Mouse (Mus musculus) lung, embryonic 14.5 days (tissue): ENCODE results near the gene Hba-a2. TPM values are rescaled to one million over a fixed set of nuclear protein-coding genes. Genes with fewer than 3 reads are reported as not detected.
"Not testable (repeated sequence)": the region's sequence is repeated elsewhere in the genome, so short reads cannot be mapped to it uniquely, and the experiment has no call there.

Experiments used
- ATAC-seq: fragments of 200-750 bp; cut with Nextera tagmentation; 2 replicates; pipeline ENCODE4 v1.8.0; 2017; ENCODE audit warnings: mild to moderate bottlenecking, moderate TSS enrichment, moderate library complexity; ENCODE audit not compliant: insufficient read depth
- DNase-seq: peaks from one replicate; pipeline ENCODE4 v3.0.0-alpha.2; 2015
- H3K27ac ChIP-seq: fragments of 300-500 bp; sonication (generic); 2 replicates; pipeline ENCODE4 v1.5.1; 2014; ENCODE audit warnings: low read depth, mild to moderate bottlenecking, moderate library complexity
- H3K27me3 ChIP-seq: fragments of 300-500 bp; sonication (generic); 2 replicates; pipeline ENCODE4 v1.6.1; 2014; ENCODE audit warnings: low read length, control low read depth; ENCODE audit not compliant: insufficient read depth
- H3K36me3 ChIP-seq: fragments of 300-500 bp; sonication (generic); 2 replicates; pipeline ENCODE4 v1.6.1; 2014; ENCODE audit warnings: control low read depth; ENCODE audit not compliant: insufficient read depth
- H3K4me1 ChIP-seq: fragments of 300-500 bp; sonication (generic); 2 replicates; pipeline ENCODE4 v1.6.1; 2014; ENCODE audit warnings: antibody characterized with exemption, control low read depth; ENCODE audit not compliant: insufficient read depth
- H3K4me2 ChIP-seq: fragments of 300-500 bp; sonication (generic); 2 replicates; pipeline ENCODE4 v1.6.1; 2014; ENCODE audit warnings: mild to moderate bottlenecking
- H3K4me3 ChIP-seq: fragments of 300-500 bp; sonication (generic); 2 replicates; pipeline ENCODE4 v1.5.1; 2014; ENCODE audit warnings: low read depth, low read length
- H3K9ac ChIP-seq: fragments of 300-500 bp; sonication (generic); 2 replicates; pipeline ENCODE4 v1.6.1; 2014
- H3K9me3 ChIP-seq: fragments of 300-500 bp; sonication (generic); 2 replicates; pipeline ENCODE4 v1.6.1; 2016; ENCODE audit warnings: low read depth, low read length, control low read depth
- CTCF ChIP-seq: IDR thresholded peaks from 2 replicates; pipeline ENCODE4 v1.5.1; 2016; ENCODE audit warnings: antibody characterized with exemption, low read depth
- WGBS: fragments of 180-500 bp; shearing (Covaris S2); extraction: QIAGEN DNeasy Blood & Tissue Kit; methylation state at CpG from one replicate; pipeline ENCODE4 v1.1.7; 2014; 5-methylcytosine and 5-hydroxymethylcytosine counted together
- polyA plus RNA-seq: library from polyadenylated mRNA; unstranded; fragments of >200 nt; fragmentation: Nextera tagmentation; extraction: Ambion mirVana; gene quantifications from 2 replicates; pipeline ENCODE4 v1.2.1, GENCODE M21; 2014

Gene Hba-a2
- polyA plus RNA-seq, 1 experiment from 2014 or later = 11,972 TPM

GRCm38 (mm10) chr11:32297866-32298531, 1.7 kb downstream of the Hba-a2 start:
- Histone ChIP-seq H3K9ac (no peak overlapping the region), H3K27me3 (0 out of 2 replicates have a peak, but pooled peaks cover 6% of the 10 kb centered on the region), H3K27ac (no peak overlapping the region), H3K4me2 (no peak overlapping the region), H3K36me3 (no peaks in the 10 kb centered on the region), H3K4me1 (no peaks in the 10 kb centered on the region), H3K9me3 (no peaks in the 10 kb centered on the region), H3K4me3 (no peak overlapping the region)
- TF ChIP-seq CTCF = no peak
- ATAC-seq (no peak), DNase-seq (no peak)
- WGBS = 84% methylated on average over 1 of the region's 1 CpGs

GRCm38 (mm10) chr11:32298532-32298918, 2.2 kb downstream of the Hba-a2 start:
- no peaks in the 10 kb centered on the region for H3K4me1 ChIP-seq
- no peak overlapping the region for H3K27ac ChIP-seq
- no peaks in the 10 kb centered on the region for H3K9me3 ChIP-seq
- H3K27me3 ChIP-seq = 0 out of 2 replicates have a peak, but pooled peaks cover 6% of the 10 kb centered on the region
- H3K9ac ChIP-seq = no peak overlapping the region
- H3K4me3 ChIP-seq = no peak overlapping the region
- WGBS = 87% methylated on average over 2 of the region's 2 CpGs
- no peak overlapping the region for H3K4me2 ChIP-seq
- ATAC-seq = no peak
- H3K36me3 ChIP-seq = no peaks in the 10 kb centered on the region
- TF ChIP-seq CTCF = no peak
- no peak for DNase-seq

GRCm38 (mm10) chr11:32299865-32300264, 3.6 kb downstream of the Hba-a2 start, which contains the start of gene Hbq1a:
Gene Hbq1a (plus strand): TSS chr11:32300069.
- not testable (repeated sequence) for H3K4me1 ChIP-seq, H3K9me3 ChIP-seq, H3K27me3 ChIP-seq, H3K4me3 ChIP-seq, H3K36me3 ChIP-seq, H3K27ac ChIP-seq, H3K9ac ChIP-seq
- peak within 1 kb of the TSS; percentile 49 for H3K4me2 ChIP-seq
- ATAC-seq (peak; percentile 37; the same call in 1 of the 2 replicates), DNase-seq (peak; percentile 74)
- peak; percentile 87 for TF ChIP-seq CTCF
- 5% methylated on average over 16 of the region's 16 CpGs for WGBS

- no peak overlapping the region for H3K9ac ChIP-seq
- WGBS = 47% methylated on average over 14 of the region's 17 CpGs
Observed at GRCm38 (mm10) chr11:32300279-32301267, 4.3 kb downstream of the Hba-a2 start.

GRCm38 (mm10) chr11:32301506-32301905, 5.2 kb downstream of the Hba-a2 start:
- ATAC-seq (no peak), DNase-seq (no peak)
- H3K36me3 ChIP-seq = no peaks in the 10 kb centered on the region
- H3K9me3 ChIP-seq = no peaks in the 10 kb centered on the region
- H3K9ac ChIP-seq = no peak overlapping the region
- no peak overlapping the region for H3K4me3 ChIP-seq
- no peak overlapping the region for H3K27ac ChIP-seq
- no peaks in the 10 kb centered on the region for H3K4me1 ChIP-seq
- 0 out of 2 replicates have a peak, but pooled peaks cover 6% of the 10 kb centered on the region for H3K27me3 ChIP-seq
- no peak for TF ChIP-seq CTCF
- 73% methylated on average over 1 of the region's 1 CpGs for WGBS
- H3K4me2 ChIP-seq = no peak overlapping the region

More at GRCm38 (mm10) chr11:32300279-32301267, 4.3 kb downstream of the Hba-a2 start:
- DNase-seq (no peak), ATAC-seq (peak; percentile 18; the same call in 1 of the 2 replicates)
- H3K27ac ChIP-seq = no peak overlapping the region
- H3K4me2 ChIP-seq = peak overlapping the region; percentile 49
- no peak overlapping the region for H3K4me3 ChIP-seq
- no peaks in the 10 kb centered on the region for H3K4me1 ChIP-seq
- 0 out of 2 replicates have a peak, but pooled peaks cover 6% of the 10 kb centered on the region for H3K27me3 ChIP-seq
- no peaks in the 10 kb centered on the region for H3K9me3 ChIP-seq
- TF ChIP-seq CTCF = no peak
- no peaks in the 10 kb centered on the region for H3K36me3 ChIP-seq

- H3K9me3 ChIP-seq = no peaks in the 10 kb centered on the region
- WGBS = 42% methylated on average over 2 of the region's 2 CpGs
- no peaks in the 10 kb centered on the region; the same call in 1 of the 2 replicates for H3K4me1 ChIP-seq
- ATAC-seq (no peak), DNase-seq (no peak)
- H3K9ac ChIP-seq = no peak overlapping the region
- H3K36me3 ChIP-seq = no peaks in the 10 kb centered on the region
- TF ChIP-seq CTCF = no peak
- no peak overlapping the region for H3K4me3 ChIP-seq
- no peak overlapping the region for H3K4me2 ChIP-seq
- H3K27ac ChIP-seq = no peak overlapping the region
- 0 out of 2 replicates have a peak, but pooled peaks cover 6% of the 10 kb centered on the region for H3K27me3 ChIP-seq
Observed at GRCm38 (mm10) chr11:32302824-32303419, 6.6 kb downstream of the Hba-a2 start.
